Mouse (Mus musculus): ENCODE data around the gene Ubl3. TPM values are rescaled to one million over a fixed set of nuclear protein-coding genes. Genes with fewer than 3 reads are reported as not detected.

The Ubl3 gene
- polyA plus RNA-seq, 1 experiment from 2014 or later: 76.2 TPM

DNA sequence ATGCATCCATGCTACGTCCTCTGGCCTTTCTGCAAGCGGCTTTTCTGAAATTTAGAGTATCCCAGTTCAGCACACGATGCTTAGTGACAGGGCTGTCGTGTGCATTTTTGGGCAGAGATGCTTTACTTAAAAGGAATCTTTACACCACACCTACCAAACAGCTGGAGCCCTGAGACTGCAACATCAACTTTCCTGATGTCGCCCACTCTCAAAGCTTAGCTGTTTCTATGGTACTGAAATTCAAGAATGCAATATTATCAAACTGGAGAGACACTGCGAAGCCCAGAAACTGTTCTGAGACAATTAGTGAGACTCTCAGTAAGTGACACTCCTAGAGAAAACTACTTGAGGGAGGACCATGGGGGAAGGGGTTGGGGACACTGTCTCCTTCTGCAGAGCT, 50.4 kb downstream of the Ubl3 start:
- no peak for ATAC-seq
- Histone ChIP-seq H3K9ac (ENCODE audit: low read length) (no peak overlapping the region), H3K27ac (ENCODE audit: low read depth, low read length) (no peak overlapping the region), H3K9me3 (replicated peaks; ENCODE audit: control insufficient read depth, low read length) (no peaks in the 10 kb centered on the region), H3K4me1 (ENCODE audit: control insufficient read depth, insufficient read depth, low read length) (no peaks in the 10 kb centered on the region), H3K4me2 (ENCODE audit: low read length) (no peak overlapping the region), H3K27me3 (replicated peaks; ENCODE audit: control insufficient read depth, insufficient read depth, low read length) (no peaks in the 10 kb centered on the region), H3K4me3 (ENCODE audit: low read depth, low read length) (no peak overlapping the region), H3K36me3 (ENCODE audit: control insufficient read depth, insufficient read depth, low read length) (peaks cover 32% of the 10 kb centered on the region)
- DNase-seq (ENCODE audit: low spot score): no peak
- 95% methylated on average over 6 of the region's 6 CpGs for WGBS

DNA sequence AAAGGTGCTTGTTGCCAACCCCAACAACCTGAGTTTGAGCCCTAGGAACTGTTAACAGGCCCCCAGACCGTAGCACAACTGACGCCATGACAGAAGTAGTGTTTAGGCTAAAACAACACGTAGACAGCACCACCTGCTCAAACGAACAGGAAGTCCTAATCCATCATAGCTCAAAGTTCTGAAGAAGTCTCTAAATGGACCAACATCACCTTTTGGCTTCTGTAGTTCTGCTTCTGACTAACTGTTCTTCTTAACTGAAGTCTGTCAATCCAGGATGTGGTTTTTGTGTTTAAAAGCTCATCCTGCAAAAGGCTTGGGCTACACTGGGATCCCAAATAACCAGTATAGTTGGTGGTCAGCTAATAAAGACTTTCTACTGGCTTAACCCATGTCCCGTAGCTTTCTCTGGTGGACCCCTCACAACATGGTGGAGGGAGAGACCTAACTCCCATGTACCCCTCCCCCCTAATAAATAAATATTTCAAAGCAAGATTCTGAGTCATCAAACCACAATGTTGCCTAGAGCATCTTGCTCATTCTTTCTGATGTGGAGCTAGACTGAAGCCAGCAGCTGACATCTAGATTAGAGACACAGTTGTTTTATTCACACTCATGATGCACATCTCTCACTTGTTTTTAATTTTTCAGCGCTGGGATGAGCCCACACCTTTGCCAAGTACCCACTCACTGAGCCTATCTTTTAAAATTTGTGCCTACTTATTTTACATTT, 51.2 kb downstream of the Ubl3 start:
- WGBS: 90% methylated on average over 6 of the region's 6 CpGs
- no peak overlapping the region for H3K27ac ChIP-seq (ENCODE audit: low read depth, low read length)
- no peak overlapping the region for H3K9ac ChIP-seq (ENCODE audit: low read length)
- ATAC-seq: no peak
- no peak overlapping the region for H3K4me2 ChIP-seq (ENCODE audit: low read length)
- no peak overlapping the region for H3K4me3 ChIP-seq (ENCODE audit: low read depth, low read length)
- H3K9me3 ChIP-seq (replicated peaks; ENCODE audit: control insufficient read depth, low read length): no peaks in the 10 kb centered on the region
- no peak for DNase-seq (ENCODE audit: low spot score)
- H3K36me3 ChIP-seq (ENCODE audit: control insufficient read depth, insufficient read depth, low read length): peaks cover 24% of the 10 kb centered on the region
- no peaks in the 10 kb centered on the region for H3K27me3 ChIP-seq (replicated peaks; ENCODE audit: control insufficient read depth, insufficient read depth, low read length)
- no peaks in the 10 kb centered on the region for H3K4me1 ChIP-seq (ENCODE audit: control insufficient read depth, insufficient read depth, low read length)

DNA sequence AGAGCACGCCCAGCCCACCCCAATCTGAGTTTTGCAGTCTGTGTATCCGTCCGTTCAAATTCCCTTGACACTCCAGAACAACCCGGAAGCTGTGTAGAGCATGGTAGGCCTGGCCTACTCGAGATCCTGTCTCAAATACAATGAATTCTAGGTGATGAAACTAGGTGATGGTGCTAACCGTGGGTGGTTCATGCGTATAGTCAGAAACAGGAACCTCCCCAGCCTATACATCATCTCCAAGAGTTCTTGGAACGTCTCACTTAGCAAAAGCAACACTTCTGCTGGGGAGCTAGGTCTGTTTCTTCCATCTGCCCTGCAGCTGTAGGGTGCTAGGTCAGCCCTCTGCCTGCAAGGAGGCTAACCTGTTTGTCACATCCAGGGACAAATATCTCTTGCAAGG, 52.1 kb downstream of the Ubl3 start:
- no peaks in the 10 kb centered on the region for H3K27me3 ChIP-seq (replicated peaks; ENCODE audit: control insufficient read depth, insufficient read depth, low read length)
- 93% methylated on average over 8 of the region's 8 CpGs for WGBS
- DNase-seq (ENCODE audit: low spot score): no peak

DNA sequence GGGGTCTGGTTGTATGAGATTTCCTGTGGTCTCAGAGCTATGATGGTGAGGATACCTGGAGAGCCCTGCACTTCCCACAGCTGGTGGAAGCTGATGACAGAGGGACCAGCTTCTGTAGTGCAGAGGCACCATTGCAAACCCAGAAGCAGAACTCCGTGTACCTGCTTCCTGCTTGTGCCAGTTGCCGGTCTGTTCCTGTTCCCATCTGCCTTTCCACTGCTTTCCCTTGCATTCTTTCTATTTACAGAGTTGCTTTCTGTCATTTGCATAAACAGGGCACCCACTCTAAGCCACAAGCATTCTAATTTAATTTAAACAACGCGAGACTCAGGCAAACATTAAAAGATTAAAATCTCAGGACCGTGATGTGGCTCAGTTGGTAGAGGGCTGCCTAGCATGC, 53.0 kb downstream of the Ubl3 start:
- no peaks in the 10 kb centered on the region for H3K9me3 ChIP-seq (replicated peaks; ENCODE audit: control insufficient read depth, low read length)
- DNase-seq (ENCODE audit: low spot score) (no peak), ATAC-seq (no peak)
- 0 out of 2 replicates have a peak, but pooled peaks cover 11% of the 10 kb centered on the region for H3K36me3 ChIP-seq (ENCODE audit: control insufficient read depth, insufficient read depth, low read length)
- H3K27me3 ChIP-seq (replicated peaks; ENCODE audit: control insufficient read depth, insufficient read depth, low read length): no peaks in the 10 kb centered on the region
- no peak overlapping the region for H3K9ac ChIP-seq (ENCODE audit: low read length)
- H3K4me3 ChIP-seq (ENCODE audit: low read depth, low read length): no peak overlapping the region
- H3K4me1 ChIP-seq (ENCODE audit: control insufficient read depth, insufficient read depth, low read length): no peaks in the 10 kb centered on the region
- no peak overlapping the region for H3K4me2 ChIP-seq (ENCODE audit: low read length)
- no peak overlapping the region for H3K27ac ChIP-seq (ENCODE audit: low read depth, low read length)
- 78% methylated on average over 5 of the region's 5 CpGs for WGBS

More for the DNA sequence above, 52.1 kb downstream of the Ubl3 start:
- H3K4me2 ChIP-seq (ENCODE audit: low read length): no peak overlapping the region
- no peak for ATAC-seq
- no peak overlapping the region for H3K4me3 ChIP-seq (ENCODE audit: low read depth, low read length)
- no peaks in the 10 kb centered on the region for H3K4me1 ChIP-seq (ENCODE audit: control insufficient read depth, insufficient read depth, low read length)
- no peak overlapping the region for H3K9ac ChIP-seq (ENCODE audit: low read length)
- H3K36me3 ChIP-seq (ENCODE audit: control insufficient read depth, insufficient read depth, low read length): peaks cover 16% of the 10 kb centered on the region
- no peak overlapping the region for H3K27ac ChIP-seq (ENCODE audit: low read depth, low read length)
- H3K9me3 ChIP-seq (replicated peaks; ENCODE audit: control insufficient read depth, low read length): no peaks in the 10 kb centered on the region

DNA sequence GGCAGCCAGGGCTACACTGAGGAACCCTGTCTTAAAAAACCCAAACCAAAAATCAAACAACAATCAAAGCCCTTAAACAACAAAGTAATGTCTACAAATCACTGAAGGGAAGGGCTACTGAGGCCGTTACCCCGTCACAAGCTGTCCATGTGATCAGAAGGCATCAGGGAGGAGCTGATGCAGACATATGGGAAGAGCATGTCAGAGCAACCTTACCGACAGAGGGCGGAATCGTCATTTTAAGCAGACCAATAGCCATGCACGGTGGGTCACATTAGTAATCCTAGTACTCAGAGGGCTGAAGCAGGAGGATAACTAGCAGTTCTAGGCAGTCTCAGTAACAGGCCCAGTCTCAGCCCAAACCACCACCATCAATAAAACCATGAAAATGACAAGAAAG, 56.6 kb downstream of the Ubl3 start:
- H3K36me3 ChIP-seq (ENCODE audit: control insufficient read depth, insufficient read depth, low read length): no peaks in the 10 kb centered on the region
- no peak overlapping the region for H3K4me2 ChIP-seq (ENCODE audit: low read length)
- H3K4me3 ChIP-seq (ENCODE audit: low read depth, low read length): no peak overlapping the region
- DNase-seq (ENCODE audit: low spot score) (no peak), ATAC-seq (no peak)
- 91% methylated on average over 6 of the region's 6 CpGs for WGBS
- H3K9ac ChIP-seq (ENCODE audit: low read length): no peak overlapping the region
- no peak overlapping the region for H3K27ac ChIP-seq (ENCODE audit: low read depth, low read length)
- no peaks in the 10 kb centered on the region for H3K4me1 ChIP-seq (ENCODE audit: control insufficient read depth, insufficient read depth, low read length)
- H3K27me3 ChIP-seq (replicated peaks; ENCODE audit: control insufficient read depth, insufficient read depth, low read length): no peaks in the 10 kb centered on the region
- no peaks in the 10 kb centered on the region for H3K9me3 ChIP-seq (replicated peaks; ENCODE audit: control insufficient read depth, low read length)

DNA sequence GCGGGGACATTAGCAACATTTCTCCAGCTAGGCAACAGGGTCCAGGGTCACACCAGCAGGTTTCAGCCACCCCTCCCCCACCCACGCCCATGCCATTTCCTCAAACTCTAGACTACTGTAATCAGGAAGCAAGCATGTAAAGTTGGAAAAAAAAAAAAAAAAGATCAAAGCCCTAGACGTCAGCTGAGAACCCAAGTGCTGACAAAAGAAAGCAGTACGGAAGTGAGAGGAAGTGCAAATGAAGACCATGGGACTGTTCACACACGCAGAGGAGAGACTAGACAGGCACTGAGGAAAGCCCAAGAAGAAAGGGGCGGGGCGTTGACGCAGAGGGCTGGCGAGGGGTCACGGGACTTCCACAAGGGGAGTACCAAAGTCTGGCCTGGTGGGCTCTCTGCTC, 57.4 kb downstream of the Ubl3 start:
- DNase-seq (ENCODE audit: low spot score) (no peak), ATAC-seq (no peak)
- Histone ChIP-seq H3K27ac (ENCODE audit: low read depth, low read length) (no peak overlapping the region), H3K4me2 (ENCODE audit: low read length) (no peak overlapping the region), H3K9me3 (replicated peaks; ENCODE audit: control insufficient read depth, low read length) (no peaks in the 10 kb centered on the region), H3K4me1 (ENCODE audit: control insufficient read depth, insufficient read depth, low read length) (no peaks in the 10 kb centered on the region; the same call in 1 of the 2 replicates), H3K9ac (ENCODE audit: low read length) (no peak overlapping the region), H3K27me3 (replicated peaks; ENCODE audit: control insufficient read depth, insufficient read depth, low read length) (no peaks in the 10 kb centered on the region), H3K36me3 (ENCODE audit: control insufficient read depth, insufficient read depth, low read length) (no peaks in the 10 kb centered on the region), H3K4me3 (ENCODE audit: low read depth, low read length) (no peak overlapping the region)
- WGBS: 73% methylated on average over 10 of the region's 10 CpGs

DNA sequence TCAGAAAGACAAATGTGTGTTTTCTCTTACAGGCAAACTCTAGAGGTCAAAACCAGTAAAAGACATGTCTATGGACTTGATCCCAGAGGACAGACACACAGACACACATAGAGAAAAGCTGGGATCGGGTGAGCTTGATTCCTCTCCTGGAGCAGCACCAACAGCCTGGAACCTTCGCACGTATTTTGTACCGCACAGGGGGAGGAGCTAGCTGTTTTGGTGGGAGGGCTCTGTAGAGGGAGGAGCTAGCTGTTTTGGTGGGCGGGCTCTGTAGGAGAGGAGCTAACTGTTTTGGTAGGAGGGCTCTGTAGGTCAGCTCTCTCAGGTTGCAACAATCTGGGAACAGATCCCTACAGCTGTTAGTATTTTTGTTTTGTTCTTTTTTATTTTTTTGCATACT, 58.3 kb downstream of the Ubl3 start:
- Histone ChIP-seq H3K9ac (ENCODE audit: low read length) (no peak overlapping the region), H3K4me3 (ENCODE audit: low read depth, low read length) (no peak overlapping the region), H3K27ac (ENCODE audit: low read depth, low read length) (no peak overlapping the region), H3K27me3 (replicated peaks; ENCODE audit: control insufficient read depth, insufficient read depth, low read length) (no peaks in the 10 kb centered on the region), H3K4me1 (ENCODE audit: control insufficient read depth, insufficient read depth, low read length) (peaks cover 9% of the 10 kb centered on the region), H3K4me2 (ENCODE audit: low read length) (no peak overlapping the region), H3K9me3 (replicated peaks; ENCODE audit: control insufficient read depth, low read length) (no peaks in the 10 kb centered on the region), H3K36me3 (ENCODE audit: control insufficient read depth, insufficient read depth, low read length) (no peaks in the 10 kb centered on the region)
- WGBS: 90% methylated on average over 5 of the region's 5 CpGs
- no peak for DNase-seq (ENCODE audit: low spot score)
- no peak for ATAC-seq

DNA sequence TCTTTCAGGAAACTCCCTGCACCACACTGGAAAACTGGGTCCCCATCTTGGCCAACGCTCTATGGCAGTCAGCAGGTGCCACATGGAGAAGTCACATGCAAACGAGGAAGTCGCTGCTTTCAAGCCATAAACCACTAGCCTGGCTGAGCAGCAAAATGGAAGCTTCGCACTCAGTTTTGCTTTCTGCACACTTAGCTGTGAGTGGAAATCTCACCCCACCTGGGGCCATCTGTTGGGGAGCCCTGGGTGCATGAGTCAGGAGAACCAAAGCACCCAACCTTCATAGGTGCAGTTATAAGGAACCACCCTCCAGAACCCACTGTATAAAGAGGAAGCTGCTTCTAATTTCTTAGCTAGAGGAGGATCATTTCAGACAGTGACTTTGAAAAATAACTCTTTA, 59.6 kb downstream of the Ubl3 start:
- no peak for DNase-seq (ENCODE audit: low spot score)
- WGBS: 97% methylated on average over 4 of the region's 4 CpGs

DNA sequence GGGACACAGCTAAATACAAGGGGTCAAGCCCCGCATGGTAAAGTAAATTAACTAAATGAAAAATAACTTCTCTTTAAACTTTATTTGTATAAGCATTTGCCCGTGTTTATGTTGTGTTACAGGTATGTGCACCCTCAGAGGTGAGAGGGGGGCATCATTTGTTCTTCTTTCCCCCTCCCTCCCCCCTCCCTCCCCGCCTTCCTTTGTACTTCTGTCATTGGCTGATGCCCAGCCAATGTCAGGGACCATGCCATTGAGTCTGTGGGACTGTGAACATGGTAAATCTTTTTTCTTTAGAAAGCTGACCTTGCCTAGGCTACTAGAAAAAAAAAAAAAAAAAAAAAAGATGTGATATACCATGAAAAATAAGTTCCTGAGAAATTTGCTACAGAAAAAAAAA, 62.2 kb downstream of the Ubl3 start:
- Histone ChIP-seq H3K4me3 (ENCODE audit: low read depth, low read length) (no peak overlapping the region), H3K36me3 (ENCODE audit: control insufficient read depth, insufficient read depth, low read length) (no peaks in the 10 kb centered on the region), H3K4me2 (ENCODE audit: low read length) (no peak overlapping the region; the same call in 1 of the 2 replicates), H3K9me3 (replicated peaks; ENCODE audit: control insufficient read depth, low read length) (no peaks in the 10 kb centered on the region), H3K27me3 (replicated peaks; ENCODE audit: control insufficient read depth, insufficient read depth, low read length) (no peaks in the 10 kb centered on the region), H3K9ac (ENCODE audit: low read length) (no peak overlapping the region), H3K4me1 (ENCODE audit: control insufficient read depth, insufficient read depth, low read length) (peaks cover 14% of the 10 kb centered on the region), H3K27ac (ENCODE audit: low read depth, low read length) (no peak overlapping the region)
- DNase-seq (ENCODE audit: low spot score) (no peak), ATAC-seq (no peak)
- WGBS: 78% methylated on average over 3 of the region's 3 CpGs

More for the DNA sequence above, 59.6 kb downstream of the Ubl3 start:
- H3K9ac ChIP-seq (ENCODE audit: low read length): no peak overlapping the region
- H3K4me1 ChIP-seq (ENCODE audit: control insufficient read depth, insufficient read depth, low read length): peaks cover 14% of the 10 kb centered on the region
- no peaks in the 10 kb centered on the region for H3K9me3 ChIP-seq (replicated peaks; ENCODE audit: control insufficient read depth, low read length)
- H3K36me3 ChIP-seq (ENCODE audit: control insufficient read depth, insufficient read depth, low read length): no peaks in the 10 kb centered on the region
- no peak overlapping the region for H3K4me2 ChIP-seq (ENCODE audit: low read length)
- no peak overlapping the region for H3K27ac ChIP-seq (ENCODE audit: low read depth, low read length)
- no peak for ATAC-seq
- H3K4me3 ChIP-seq (ENCODE audit: low read depth, low read length): no peak overlapping the region
- no peaks in the 10 kb centered on the region for H3K27me3 ChIP-seq (replicated peaks; ENCODE audit: control insufficient read depth, insufficient read depth, low read length)
